ENCODE assay signal across 8 mouse cellular contexts in genomic region chr1:52952143-52952542, GRCm38 (mm10).
DNase-seq lines count a peak whose midpoint lies in the region; ATAC-seq and TF ChIP-seq lines count a peak whose summit lies in the region.

No protein-coding gene starts in this region.

- no peak for TF ChIP-seq CTCF in lung, embryonic 14.5 days (IDR thresholded peaks at IDR 0.05; ENCODE audit: low read depth)
- TF ChIP-seq CTCF in cerebellum, adult 2 months (IDR thresholded peaks at IDR 0.05; ENCODE audit: borderline replicate concordance, insufficient read depth, low read depth, low read length), result no peak

- H3K27ac ChIP-seq in lung, embryonic 14.5 days (ENCODE audit: low read depth), result no peak overlapping the region
- H3K27ac ChIP-seq in cerebellum, adult 2 months (ENCODE audit: insufficient read depth, low read length), result peak overlapping the region; percentile 70
- H3K27ac ChIP-seq in forebrain, embryonic 15.5 days (replicated peaks), result no peak overlapping the region
- no peak overlapping the region for H3K27ac ChIP-seq in limb, embryonic 13.5 days

- 3% methylated on average over 5 of the region's 5 CpGs for WGBS in lung, embryonic 14.5 days
- 4% methylated on average over 5 of the region's 5 CpGs for WGBS in cerebellum, adult 2 months
- WGBS in forebrain, embryonic 15.5 days, result 3% methylated on average over 5 of the region's 5 CpGs
- WGBS in limb, embryonic 13.5 days, result 2% methylated on average over 5 of the region's 5 CpGs

- peak; percentile 24 for DNase-seq in lung, embryonic 14.5 days
- no peak for DNase-seq in lung, postnatal 4 days
- peak; percentile 57 to 67 for DNase-seq in cerebellum, adult 2 months
- peak; percentile 23 for DNase-seq in right cerebral cortex, postnatal 25 days
- DNase-seq in urinary bladder, adult 2 months (ENCODE audit: low spot score), result no peak
- DNase-seq in thymus, postnatal 36 days, result no peak

- H3K4me1 ChIP-seq in lung, embryonic 14.5 days (ENCODE audit: insufficient read depth), result peaks cover 9% of the 10 kb centered on the region; the same call in 1 of the 2 replicates
- no peaks in the 10 kb centered on the region for H3K4me1 ChIP-seq in cerebellum, adult 2 months (ENCODE audit: control insufficient read depth, insufficient read depth, low read length)
- peaks cover 19% of the 10 kb centered on the region for H3K4me1 ChIP-seq in forebrain, embryonic 15.5 days
- peaks cover 17% of the 10 kb centered on the region for H3K4me1 ChIP-seq in limb, embryonic 13.5 days

- H3K9me3 ChIP-seq in lung, embryonic 14.5 days (ENCODE audit: low read depth, low read length), result no peaks in the 10 kb centered on the region
- no peaks in the 10 kb centered on the region for H3K9me3 ChIP-seq in forebrain, embryonic 15.5 days
- H3K9me3 ChIP-seq in limb, embryonic 13.5 days, result no peaks in the 10 kb centered on the region

- H3K4me2 ChIP-seq in lung, embryonic 14.5 days, result peak overlapping the region; percentile 98
- peak overlapping the region; percentile 93 for H3K4me2 ChIP-seq in forebrain, embryonic 15.5 days (replicated peaks)
- peak overlapping the region; percentile 97 for H3K4me2 ChIP-seq in limb, embryonic 13.5 days (replicated peaks)

- peak; percentile 3; the same call in 1 of the 2 replicates for ATAC-seq in lung, embryonic 14.5 days (ENCODE audit: insufficient read depth)
- ATAC-seq in forebrain, embryonic 15.5 days (replicated peaks), result peak; percentile 51
- ATAC-seq in limb, embryonic 13.5 days (ENCODE audit: low FRiP score, low read depth), result 0 out of 2 replicates have a peak, but pooled peaks have one; percentile 10

- H3K27me3 ChIP-seq in lung, embryonic 14.5 days (ENCODE audit: insufficient read depth, low read length), result peaks cover 6% of the 10 kb centered on the region; the same call in 1 of the 2 replicates
- no peaks in the 10 kb centered on the region for H3K27me3 ChIP-seq in cerebellum, adult 2 months (ENCODE audit: control insufficient read depth, insufficient read depth, low read length)
- H3K27me3 ChIP-seq in forebrain, embryonic 15.5 days, result no peaks in the 10 kb centered on the region
- peaks cover 8% of the 10 kb centered on the region for H3K27me3 ChIP-seq in limb, embryonic 13.5 days

- H3K9ac ChIP-seq in lung, embryonic 14.5 days, result peak overlapping the region; percentile 65
- peak overlapping the region; percentile 52 for H3K9ac ChIP-seq in forebrain, embryonic 15.5 days (replicated peaks)
- peak overlapping the region; percentile 69 for H3K9ac ChIP-seq in limb, embryonic 13.5 days

- H3K4me3 ChIP-seq in lung, embryonic 14.5 days (ENCODE audit: low read depth, low read length), result peak overlapping the region; percentile 57
- H3K4me3 ChIP-seq in cerebellum, adult 2 months (replicated peaks; ENCODE audit: insufficient read depth, low read depth, low read length), result peak overlapping the region; percentile 90
- H3K4me3 ChIP-seq in forebrain, embryonic 15.5 days, result peak overlapping the region; percentile 51
- peak overlapping the region; percentile 61 for H3K4me3 ChIP-seq in limb, embryonic 13.5 days

- H3K36me3 ChIP-seq in lung, embryonic 14.5 days (ENCODE audit: insufficient read depth), result no peaks in the 10 kb centered on the region
- no peaks in the 10 kb centered on the region for H3K36me3 ChIP-seq in forebrain, embryonic 15.5 days
- H3K36me3 ChIP-seq in limb, embryonic 13.5 days, result no peaks in the 10 kb centered on the region

- TF ChIP-seq POLR2A in cerebellum, adult 2 months (IDR thresholded peaks at IDR 0.05; ENCODE audit: borderline replicate concordance, insufficient read depth, low read length), result no peak

Comparison
In these comparisons a context has a peak if more than half of its experiments do, and no peak if none do; other contexts are left out.
1. DNase-seq: peak in lung, embryonic 14.5 days (single experiment), cerebellum, adult 2 months (2 of 2) and right cerebral cortex, postnatal 25 days (single experiment); none in lung, postnatal 4 days (0 of 2), urinary bladder, adult 2 months (single experiment) and thymus, postnatal 36 days (0 of 2).
2. Peak in every context shown above with its lines, with median percentiles within 50 percentile points of each other: ATAC-seq, H3K4me2 ChIP-seq, H3K4me3 ChIP-seq and H3K9ac ChIP-seq.